Mouse (Mus musculus): ENCODE measurements around the gene Olfr555. TPM values are rescaled to one million over a fixed set of nuclear protein-coding genes. Genes with fewer than 3 reads are reported as not detected.
"Not testable (repeated sequence)": the region's sequence is repeated elsewhere in the genome, so short reads cannot be mapped to it uniquely, and the experiment has no call there.

Olfr555 gene
- not detected for total RNA-seq (2021)

GRCm38 (mm10) chr7:102658523-102658922 lies at the start of gene Olfr555:
Olfr555 (plus strand) TSS chr7:102658823.
- intact Hi-C loops (cut with DNase I) = no loop called here
- no peak for DNase-seq (ENCODE audit: low spot score in 2 of 2)

GRCm38 (mm10) chr7:102618118-102618517 lies 40.5 kb upstream of the Olfr555 start, which contains the start of gene Olfr553:
Olfr553 (minus strand) TSS chr7:102618218.
- intact Hi-C loops (cut with DNase I) = no loop called here
- DNase-seq (ENCODE audit: low spot score in 2 of 2) = no peak

- intact Hi-C loops (cut with DNase I) = no loop called here
- no peak for DNase-seq (ENCODE audit: low spot score in 2 of 2)
Measured at GRCm38 (mm10) chr7:102619608-102620007, 39.0 kb upstream of the Olfr555 start.

- DNase-seq (ENCODE audit: low spot score in 2 of 2); intact Hi-C loops (cut with DNase I): not testable (repeated sequence)
Measured at GRCm38 (mm10) chr7:102620368-102620767, 38.3 kb upstream of the Olfr555 start.

- peak in 1 of 2 experiments; percentile 10 for DNase-seq (ENCODE audit: low spot score in 2 of 2)
- intact Hi-C loops (cut with DNase I) = loop anchor here (2.0 kb wide), 1 partner anchor 124 kb away; no protein-coding TSS in a partner anchor
Measured at GRCm38 (mm10) chr7:102636665-102637064, 22.0 kb upstream of the Olfr555 start.

GRCm38 (mm10) chr7:102638132-102638531 lies 20.5 kb upstream of the Olfr555 start, which contains the start of gene Olfr554:
Olfr554 (plus strand) TSS chr7:102638432.
- DNase-seq (ENCODE audit: low spot score in 2 of 2) = no peak
- intact Hi-C loops (cut with DNase I) = no loop called here

- intact Hi-C loops (cut with DNase I); DNase-seq (ENCODE audit: low spot score in 2 of 2): not testable (repeated sequence)
Measured at GRCm38 (mm10) chr7:102644945-102645344, 13.7 kb upstream of the Olfr555 start.

GRCm38 (mm10) chr7:102664599-102664998 lies 6.0 kb downstream of the Olfr555 start, which contains the start of gene Olfr556:
Olfr556 (plus strand) TSS chr7:102664899.
- no peak for DNase-seq (ENCODE audit: low spot score in 2 of 2)
- intact Hi-C loops (cut with DNase I) = loop anchor here (10.0 kb wide), 1 partner anchor 250 kb away; the partner anchor contains the start of gene Olfr571

- intact Hi-C loops (cut with DNase I) = loop anchor here (5.0 to 10.0 kb wide), 2 partner anchors 249 to 1207 kb away; partner anchors contain the start of gene Olfr571
Measured at GRCm38 (mm10) chr7:102665378-102665777, 6.8 kb downstream of the Olfr555 start.

GRCm38 (mm10) chr7:102676225-102676624 lies 17.6 kb downstream of the Olfr555 start:
- DNase-seq (ENCODE audit: low spot score in 2 of 2) = no peak
- intact Hi-C loops (cut with DNase I) = no loop called here

More at GRCm38 (mm10) chr7:102665378-102665777, 6.8 kb downstream of the Olfr555 start:
- no peak for DNase-seq (ENCODE audit: low spot score in 2 of 2)

GRCm38 (mm10) chr7:102681916-102682315 lies 23.3 kb downstream of the Olfr555 start:
- intact Hi-C loops (cut with DNase I) = no loop called here
- DNase-seq (ENCODE audit: low spot score in 2 of 2) = no peak

GRCm38 (mm10) chr7:102686944-102687501 lies 28.4 kb downstream of the Olfr555 start, which contains the start of gene Trim68:
Trim68 (minus strand) TSS chr7:102687327.
- intact Hi-C loops (cut with DNase I) = no loop called here
- peak; percentile 87 to 90 for DNase-seq (ENCODE audit: low spot score in 2 of 2)

- DNase-seq (ENCODE audit: low spot score in 2 of 2) = no peak
- intact Hi-C loops (cut with DNase I) = loop anchor here (2.0 to 10.0 kb wide), 2 partner anchors 181 to 223 kb away; no protein-coding TSS in a partner anchor
Measured at GRCm38 (mm10) chr7:102695358-102696125, 36.9 kb downstream of the Olfr555 start, which contains the start of gene Olfr557. Olfr557 (plus strand) TSS chr7:102695910.

GRCm38 (mm10) chr7:102698461-102698860 lies 39.8 kb downstream of the Olfr555 start:
- no peak for DNase-seq (ENCODE audit: low spot score in 2 of 2)
- intact Hi-C loops (cut with DNase I) = loop anchor here (10.0 kb wide), 1 partner anchor 184 kb away; no protein-coding TSS in a partner anchor

- intact Hi-C loops (cut with DNase I) = no loop called here
- no peak for DNase-seq (ENCODE audit: low spot score in 2 of 2)
Measured at GRCm38 (mm10) chr7:102701915-102702314, 43.3 kb downstream of the Olfr555 start, which contains the start of gene Olfr558. Olfr558 (plus strand) TSS chr7:102702215.

Other genes starting within 250 kb of the Olfr555 start
- gene Rrm1, start 217.1 kb upstream of the Olfr555 start, total RNA-seq (2021) = 10 to 100 TPM; 10.8 to 13.0 TPM
- not detected for gene Olfr543, start 177.1 kb upstream of the Olfr555 start, total RNA-seq (2021)
- not detected for gene Olfr544, start 170.5 kb upstream of the Olfr555 start, total RNA-seq (2021)
- not detected for gene Olfr545, start 159.2 kb upstream of the Olfr555 start, total RNA-seq (2021)
- not detected for gene Olfr547, start 124.1 kb upstream of the Olfr555 start, total RNA-seq (2021)
- gene Olfr548-ps1, start 117.9 kb upstream of the Olfr555 start, total RNA-seq (2021) = not detected
- not detected for gene Olfr549, start 109.0 kb upstream of the Olfr555 start, total RNA-seq (2021)
- gene Trim21, start 93.3 kb upstream of the Olfr555 start, total RNA-seq (2021) = 1 to 10 TPM; 2.0 to 4.3 TPM
- gene Olfr550, start 87.4 kb upstream of the Olfr555 start, total RNA-seq (2021) = under 1 TPM; 0.42 to 0.50 TPM
- not detected for gene Olfr551, start 66.9 kb upstream of the Olfr555 start, total RNA-seq (2021)
- under 1 TPM in 1 of 2 experiments, not detected in 1; 0.27 TPM for gene Olfr552, start 61.1 kb upstream of the Olfr555 start, total RNA-seq (2021)
- not detected for gene Olfr553, start 40.6 kb upstream of the Olfr555 start, total RNA-seq (2021)
- not detected for gene Olfr554, start 20.4 kb upstream of the Olfr555 start, total RNA-seq (2021)
- gene Olfr556, start 6.1 kb downstream of the Olfr555 start, total RNA-seq (2021) = not detected
- 1 to 10 TPM; 5.5 to 6.7 TPM for gene Trim68, start 28.5 kb downstream of the Olfr555 start, total RNA-seq (2021)
- under 1 TPM in 1 of 2 experiments, not detected in 1; 0.25 TPM for gene Olfr557, start 37.1 kb downstream of the Olfr555 start, total RNA-seq (2021)
- under 1 TPM; 0.12 to 0.29 TPM for gene Olfr558, start 43.4 kb downstream of the Olfr555 start, total RNA-seq (2021)
- gene Olfr33, start 60.2 kb downstream of the Olfr555 start, total RNA-seq (2021) = not detected
- gene Olfr559, start 68.7 kb downstream of the Olfr555 start, total RNA-seq (2021) = not detected
- under 1 TPM; 0.27 to 0.54 TPM for gene Olfr560, start 100.5 kb downstream of the Olfr555 start, total RNA-seq (2021)
- gene Olfr78, start 100.6 kb downstream of the Olfr555 start, total RNA-seq (2021) = under 1 TPM; 0.72 to 0.77 TPM
- not detected for gene Olfr561, start 112.4 kb downstream of the Olfr555 start, total RNA-seq (2021)
- not detected for gene Olfr564, start 144.7 kb downstream of the Olfr555 start, total RNA-seq (2021)
- gene Olfr566, start 199.9 kb downstream of the Olfr555 start, total RNA-seq (2021) = not detected
- not detected for gene Olfr568, start 218.3 kb downstream of the Olfr555 start, total RNA-seq (2021)
- gene Olfr569, start 232.1 kb downstream of the Olfr555 start, total RNA-seq (2021) = not detected
- gene Olfr570, start 235.8 kb downstream of the Olfr555 start, total RNA-seq (2021) = not detected